Mouse (Mus musculus): ENCODE results near the gene Gng12. TPM values are rescaled to one million over a fixed set of nuclear protein-coding genes. Genes with fewer than 3 reads are reported as not detected.
"Not testable (repeated sequence)": the region's sequence is repeated elsewhere in the genome, so short reads cannot be mapped to it uniquely, and the experiment has no call there.

Gng12 gene
- 19.7 and 29.8 TPM in 2 replicates for polyA plus RNA-seq (2012; rRNA removed)

DNA sequence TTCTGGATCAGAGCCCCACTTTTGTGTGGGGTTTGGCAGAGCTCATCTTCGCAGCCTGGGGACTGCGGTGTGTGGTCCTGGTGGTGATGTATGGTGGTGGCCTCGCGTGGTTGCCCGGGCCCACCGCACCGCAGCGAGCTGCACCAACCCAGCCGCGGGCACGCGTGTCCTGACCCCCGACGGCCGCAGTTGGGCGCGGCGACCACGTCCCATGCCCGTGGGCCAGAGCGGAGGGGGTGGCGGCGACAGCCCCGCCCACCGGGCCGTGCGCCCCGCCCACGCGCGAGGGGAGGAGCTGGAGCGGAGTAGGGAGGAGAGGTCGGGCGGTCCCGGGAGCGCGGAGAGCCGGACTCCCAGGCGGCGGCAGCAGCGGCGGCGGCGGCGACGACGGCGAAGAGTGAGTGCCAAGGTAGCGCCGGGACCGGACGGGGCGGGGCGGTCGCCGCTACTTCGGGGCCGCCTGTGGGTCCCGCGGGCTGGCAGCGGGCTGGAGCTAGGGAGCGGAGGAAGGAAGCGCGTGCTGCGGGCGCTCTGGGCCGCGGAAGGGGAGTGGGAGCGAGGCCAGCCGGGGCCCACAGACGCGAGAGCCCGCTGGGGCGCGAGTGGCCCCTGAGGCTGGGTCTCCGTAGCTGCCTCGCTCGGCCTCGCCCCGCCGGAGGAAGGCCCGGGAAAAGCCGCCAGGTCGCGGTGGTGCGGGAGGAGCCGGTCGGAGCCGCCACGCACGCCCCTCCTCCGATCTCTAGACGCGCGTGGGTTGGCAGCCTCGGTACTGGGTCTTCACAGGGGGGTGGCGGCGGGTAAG, at the start of gene Gng12:
Gng12 (plus strand) TSS at position 279 of the 802 bp plus-strand sequence.
- peak; percentile 91 for DNase-seq
- WGBS: under 1% methylated on average over 95 of the region's 98 CpGs
- Histone ChIP-seq H3K4me3 (replicated peaks; ENCODE audit: extremely low read depth, low read depth, low read length) (peak within 1 kb of the TSS; percentile 78), H3K4me1 (ENCODE audit: control insufficient read depth, insufficient read depth, low read length) (peaks cover 4% of the 10 kb centered on the region; the same call in 1 of the 2 replicates)
- TF ChIP-seq POLR2A (IDR thresholded peaks at IDR 0.05; ENCODE audit: borderline replicate concordance, extremely low read depth, low read depth, low read length) (no peak), CTCF (IDR thresholded peaks at IDR 0.05; ENCODE audit: insufficient read depth, low read length) (no peak)

- H3K4me1 ChIP-seq (ENCODE audit: control insufficient read depth, insufficient read depth, low read length): no peaks in the 10 kb centered on the region; the same call in 1 of the 2 replicates
- WGBS: 12% methylated on average over 4 of the region's 4 CpGs
- no peak for TF ChIP-seq CTCF (IDR thresholded peaks at IDR 0.05; ENCODE audit: insufficient read depth, low read length)
- TF ChIP-seq POLR2A (IDR thresholded peaks at IDR 0.05; ENCODE audit: borderline replicate concordance, extremely low read depth, low read depth, low read length): no peak
- no peak for DNase-seq
- no peak overlapping the region for H3K4me3 ChIP-seq (replicated peaks; ENCODE audit: extremely low read depth, low read depth, low read length)
Observed at GRCm38 (mm10) chr6:66848936-66849335, 47.3 kb upstream of the Gng12 start.

GRCm38 (mm10) chr6:66856236-66856635, 40.0 kb upstream of the Gng12 start:
- Histone ChIP-seq H3K4me3 (replicated peaks; ENCODE audit: extremely low read depth, low read depth, low read length) (no peak overlapping the region), H3K4me1 (ENCODE audit: control insufficient read depth, insufficient read depth, low read length) (no peaks in the 10 kb centered on the region)
- TF ChIP-seq POLR2A (IDR thresholded peaks at IDR 0.05; ENCODE audit: borderline replicate concordance, extremely low read depth, low read depth, low read length): no peak
- TF ChIP-seq CTCF (IDR thresholded peaks at IDR 0.05; ENCODE audit: insufficient read depth, low read length): no peak
- no peak for DNase-seq

DNA sequence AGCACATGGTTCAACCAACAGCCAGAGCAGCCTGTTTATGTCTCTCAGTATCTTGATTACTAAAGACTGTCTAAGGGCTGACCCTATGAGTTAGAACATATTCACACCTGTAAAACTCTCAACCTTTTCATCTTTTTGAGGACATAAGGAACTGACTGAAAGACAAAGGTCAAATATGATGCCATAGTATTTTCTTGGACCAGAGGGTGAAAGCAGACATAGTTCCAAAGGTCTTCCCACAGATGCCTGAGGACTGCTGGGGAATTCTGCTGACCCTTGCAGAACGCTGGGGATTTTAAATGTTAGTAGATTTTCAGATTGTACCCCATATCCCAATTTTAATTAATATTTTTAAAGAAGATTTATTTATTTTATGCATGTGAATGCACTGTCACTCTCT, 37.8 kb upstream of the Gng12 start:
- TF ChIP-seq CTCF (IDR thresholded peaks at IDR 0.05; ENCODE audit: insufficient read depth, low read length) (no peak), POLR2A (IDR thresholded peaks at IDR 0.05; ENCODE audit: borderline replicate concordance, extremely low read depth, low read depth, low read length) (no peak)
- Histone ChIP-seq H3K4me3 (replicated peaks; ENCODE audit: extremely low read depth, low read depth, low read length) (no peak overlapping the region), H3K4me1 (ENCODE audit: control insufficient read depth, insufficient read depth, low read length) (no peaks in the 10 kb centered on the region)
- DNase-seq: no peak
- 71% methylated on average over 1 of the region's 1 CpGs for WGBS

- Histone ChIP-seq H3K4me3 (replicated peaks; ENCODE audit: extremely low read depth, low read depth, low read length) (no peak overlapping the region), H3K4me1 (ENCODE audit: control insufficient read depth, insufficient read depth, low read length) (no peaks in the 10 kb centered on the region)
- DNase-seq: no peak
- TF ChIP-seq POLR2A (IDR thresholded peaks at IDR 0.05; ENCODE audit: borderline replicate concordance, extremely low read depth, low read depth, low read length): no peak
- no peak for TF ChIP-seq CTCF (IDR thresholded peaks at IDR 0.05; ENCODE audit: insufficient read depth, low read length)
Observed at GRCm38 (mm10) chr6:66859391-66859790, 36.8 kb upstream of the Gng12 start.

GRCm38 (mm10) chr6:66864463-66864862, 31.7 kb upstream of the Gng12 start:
- WGBS: 71% methylated on average over 2 of the region's 2 CpGs
- Histone ChIP-seq H3K4me1 (ENCODE audit: control insufficient read depth, insufficient read depth, low read length) (no peaks in the 10 kb centered on the region), H3K4me3 (replicated peaks; ENCODE audit: extremely low read depth, low read depth, low read length) (no peak overlapping the region)
- no peak for DNase-seq
- TF ChIP-seq POLR2A (IDR thresholded peaks at IDR 0.05; ENCODE audit: borderline replicate concordance, extremely low read depth, low read depth, low read length): no peak
- no peak for TF ChIP-seq CTCF (IDR thresholded peaks at IDR 0.05; ENCODE audit: insufficient read depth, low read length)

DNA sequence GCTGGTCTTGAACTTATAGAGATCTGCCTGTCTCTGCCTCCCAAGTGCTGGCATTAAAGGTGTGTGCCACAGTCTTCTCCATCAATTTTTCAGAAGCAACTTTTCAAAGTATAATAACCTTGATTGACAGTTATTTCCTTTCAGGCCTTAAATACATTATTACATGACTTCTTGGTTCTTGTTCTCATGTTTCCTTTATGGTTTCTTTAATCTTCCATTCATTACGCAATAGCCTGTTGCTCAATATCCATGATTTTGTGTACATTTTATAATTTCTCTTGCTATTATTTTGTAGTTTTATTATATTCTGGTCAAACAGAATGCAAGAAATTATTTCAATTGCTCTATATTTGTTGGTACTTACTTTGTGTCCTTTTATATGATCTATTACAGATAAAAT, 29.9 kb upstream of the Gng12 start:
- H3K4me3 ChIP-seq (replicated peaks; ENCODE audit: extremely low read depth, low read depth, low read length): no peak overlapping the region
- WGBS: 95% methylated on average over 1 of the region's 1 CpGs
- DNase-seq: no peak
- TF ChIP-seq CTCF (IDR thresholded peaks at IDR 0.05; ENCODE audit: insufficient read depth, low read length): no peak
- TF ChIP-seq POLR2A (IDR thresholded peaks at IDR 0.05; ENCODE audit: borderline replicate concordance, extremely low read depth, low read depth, low read length): no peak
- H3K4me1 ChIP-seq (ENCODE audit: control insufficient read depth, insufficient read depth, low read length): no peaks in the 10 kb centered on the region

DNA sequence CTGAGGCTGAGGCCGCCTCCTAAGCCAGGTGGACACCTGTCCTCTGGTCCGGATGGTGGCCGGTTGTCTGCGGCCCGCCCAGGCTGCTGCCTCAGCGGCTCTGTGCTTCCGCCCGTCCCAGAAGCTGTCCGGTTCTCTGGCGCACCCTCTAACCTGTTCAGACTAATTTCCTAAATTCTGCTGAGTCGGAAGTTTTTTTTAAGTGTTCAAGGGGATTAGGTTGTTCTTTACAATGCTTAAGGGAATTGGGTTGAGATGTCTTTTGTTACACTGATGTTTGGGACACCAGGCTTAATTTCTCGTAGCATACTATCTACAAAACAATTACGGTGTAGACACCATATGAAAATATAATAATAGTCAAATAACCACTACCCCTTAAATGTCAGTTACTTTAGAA, 19.1 kb upstream of the Gng12 start:
- H3K4me3 ChIP-seq (replicated peaks; ENCODE audit: extremely low read depth, low read depth, low read length); H3K4me1 ChIP-seq (ENCODE audit: control insufficient read depth, insufficient read depth, low read length); DNase-seq: not testable (repeated sequence)
- 93% methylated on average over 13 of the region's 13 CpGs for WGBS

GRCm38 (mm10) chr6:66890349-66891158, 5.6 kb upstream of the Gng12 start:
- no peak for DNase-seq
- WGBS: 84% methylated on average over 3 of the region's 3 CpGs
- H3K4me1 ChIP-seq (ENCODE audit: control insufficient read depth, insufficient read depth, low read length): no peaks in the 10 kb centered on the region
- H3K4me3 ChIP-seq (replicated peaks; ENCODE audit: extremely low read depth, low read depth, low read length): no peak overlapping the region
- TF ChIP-seq CTCF (IDR thresholded peaks at IDR 0.05; ENCODE audit: insufficient read depth, low read length) (no peak), POLR2A (IDR thresholded peaks at IDR 0.05; ENCODE audit: borderline replicate concordance, extremely low read depth, low read depth, low read length) (no peak)

- H3K4me3 ChIP-seq (replicated peaks; ENCODE audit: extremely low read depth, low read depth, low read length): no peak overlapping the region
- no peak for TF ChIP-seq CTCF (IDR thresholded peaks at IDR 0.05; ENCODE audit: insufficient read depth, low read length)
- no peak for TF ChIP-seq POLR2A (IDR thresholded peaks at IDR 0.05; ENCODE audit: borderline replicate concordance, extremely low read depth, low read depth, low read length)
- 79% methylated on average over 5 of the region's 5 CpGs for WGBS
- peaks cover 4% of the 10 kb centered on the region; the same call in 1 of the 2 replicates for H3K4me1 ChIP-seq (ENCODE audit: control insufficient read depth, insufficient read depth, low read length)
- no peak for DNase-seq
Observed at GRCm38 (mm10) chr6:66893950-66894349, 2.2 kb upstream of the Gng12 start.

Measured in lung, adult 2 months (tissue).